ENCODE assay signal across 20 mouse cellular contexts in genomic region chr14:97028528-97028927, GRCm38 (mm10).
"Had no signal": no experiment of that assay in that cellular context is flagged by ENCODE, and none has a peak within 500 bp of the region (broad histone marks: within the 10 kb centered on the region; RNA-seq: fewer than 3 reads in every experiment).

No protein-coding gene starts in this region.

- DNase-seq: kidney, adult 8-10 months; kidney, postnatal 14 days; kidney, postnatal 4 days; layer of hippocampus, postnatal 36 days; left cerebral cortex, postnatal 4 days; liver, postnatal 0 days; lung, embryonic 14.5 days; retina, postnatal 1 day; right cerebral cortex, postnatal 25 days; thymus, adult 18-20 months; thymus, postnatal 36 days had no signal

- H3K27ac ChIP-seq: left cerebral cortex, adult 2 months; limb, embryonic 12.5 days; limb, embryonic 15.5 days; liver, embryonic 14.5 days; midbrain, embryonic 12.5 days; midbrain, embryonic 15.5 days; neural tube, embryonic 12.5 days; neural tube, embryonic 15.5 days had no signal

- ATAC-seq: liver, postnatal 0 days; lung, postnatal 0 days; midbrain, embryonic 15.5 days had no signal

- H3K4me3 ChIP-seq: left cerebral cortex, adult 2 months; limb, embryonic 12.5 days; limb, embryonic 15.5 days; midbrain, embryonic 12.5 days; midbrain, embryonic 15.5 days; neural tube, embryonic 12.5 days; neural tube, embryonic 15.5 days had no signal
